Mouse (Mus musculus) megakaryocyte, embryonic 14.5 days (primary cell): ENCODE measurements around the gene Cntd1.

Experiments used
- FLI1 ChIP-seq: IDR thresholded peaks from 2 replicates; pipeline ENCODE4 v1.6.1; 2012; ENCODE audit warnings: low read length, inconsistent platforms, mixed read lengths
- GATA1 ChIP-seq: IDR thresholded peaks from 3 replicates; pipeline ENCODE4 v1.6.1; 2012; ENCODE audit warnings: mixed read lengths, low read length, inconsistent platforms, borderline replicate concordance

DNA sequence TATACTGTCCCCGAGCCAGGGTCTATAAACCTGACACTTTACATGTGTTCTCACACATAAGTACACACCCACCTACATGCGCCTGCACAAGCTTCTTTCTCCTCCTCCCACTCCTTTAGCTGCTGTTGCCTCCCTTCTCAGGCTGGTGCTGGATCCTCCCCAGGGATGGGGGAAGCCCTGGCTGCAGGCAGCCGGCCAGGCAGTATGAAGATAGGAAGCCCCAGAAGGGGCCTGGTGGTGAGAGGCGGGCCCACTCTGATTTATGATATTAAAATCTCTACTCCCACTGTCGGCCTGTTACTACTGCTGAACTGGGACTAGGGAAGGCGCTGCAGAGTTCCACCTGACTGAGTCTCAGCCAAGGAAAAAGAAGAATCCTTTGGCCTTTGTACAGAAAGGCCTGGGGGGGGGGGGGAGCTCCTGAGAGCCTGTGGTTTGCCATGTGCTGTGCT, 19.5 kb upstream of the Cntd1 start:
- TF ChIP-seq GATA1 (no peak), FLI1 (no peak)
